Mouse (Mus musculus) kidney, postnatal 10 days (tissue): ENCODE results near the gene Cab39l.
"Not testable (repeated sequence)": the region's sequence is repeated elsewhere in the genome, so short reads cannot be mapped to it uniquely, and the experiment has no call there.

Experiments
- DNase-seq: peaks from one replicate; pipeline ENCODE4 v3.0.0; 2021; ENCODE audit warnings: mixed read lengths

The Cab39l gene

DNA sequence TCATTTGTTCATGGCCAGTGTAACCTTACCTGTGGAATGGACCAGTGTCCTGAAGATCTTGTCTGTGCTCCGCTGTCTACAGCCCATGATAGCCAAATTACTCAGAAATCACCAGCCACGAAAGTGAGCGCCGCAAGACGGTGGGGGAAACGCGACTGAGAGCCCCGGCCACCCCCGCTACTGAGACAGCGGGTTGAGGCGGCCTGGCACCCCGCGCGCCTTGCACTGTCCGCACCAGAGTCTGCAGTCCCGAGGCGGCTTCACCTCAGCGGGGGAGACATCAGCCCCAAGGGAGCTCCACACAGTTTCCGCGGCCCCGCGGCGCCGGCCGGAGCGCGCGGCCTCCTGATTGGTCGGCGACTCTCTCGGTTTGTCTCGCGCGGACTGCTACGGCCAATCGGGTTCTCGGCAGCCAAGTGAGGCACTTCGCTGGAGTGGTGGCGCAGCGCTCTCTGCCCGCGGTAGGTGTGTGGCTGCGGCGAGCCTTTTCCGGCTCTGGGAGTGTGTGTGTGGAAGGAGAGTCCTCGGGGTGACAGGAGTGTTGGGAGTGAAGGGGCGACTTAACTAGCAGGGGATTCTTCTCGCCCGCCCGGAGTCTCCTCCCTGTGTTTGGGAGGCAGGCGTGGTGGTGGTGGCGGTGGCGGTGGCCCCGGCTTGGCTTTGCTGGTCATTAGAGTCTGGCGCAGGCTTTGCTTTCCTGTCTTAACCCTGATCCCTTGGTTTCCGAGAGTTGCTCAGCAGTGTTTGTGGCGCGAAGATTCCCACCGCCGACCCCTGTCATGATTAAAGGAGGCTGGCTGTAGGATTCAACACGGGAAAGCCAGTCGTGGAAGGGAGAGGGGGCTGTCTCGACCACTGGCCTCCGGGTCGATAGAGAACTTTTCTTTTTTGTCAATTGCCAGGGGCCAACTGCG lies at the start of gene Cab39l, which contains the start of gene Setdb2:
Gene Cab39l, plus strand, starts transcription at position 415 of the 914 bp plus-strand sequence.
Gene Setdb2, minus strand, starts transcription at position 327 of the 914 bp plus-strand sequence.
- DNase-seq, result peak; percentile 96

DNA sequence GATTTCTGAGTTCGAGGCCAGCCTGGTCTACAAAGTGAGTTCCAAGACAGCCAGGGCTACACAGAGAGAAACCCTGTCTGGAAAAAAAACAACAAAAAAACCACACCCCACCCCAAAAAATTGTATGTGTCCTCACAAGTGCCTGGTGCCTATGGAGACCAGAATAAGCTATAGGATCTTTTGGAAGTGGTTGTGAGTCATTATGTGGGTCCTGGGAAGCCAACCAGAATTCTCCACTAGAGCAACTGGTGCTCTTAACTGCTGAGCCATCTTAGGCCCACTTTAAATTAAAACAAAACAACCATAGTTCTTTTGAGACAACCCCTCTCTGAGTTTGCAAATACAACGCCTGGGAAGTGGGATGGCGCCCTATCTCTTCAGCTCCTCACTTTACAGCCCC lies 45.5 kb upstream of the Cab39l start, which contains the start of gene Phf11c:
Gene Phf11c, minus strand, starts transcription at position 101 of the 400 bp plus-strand sequence.
- DNase-seq, result no peak

DNA sequence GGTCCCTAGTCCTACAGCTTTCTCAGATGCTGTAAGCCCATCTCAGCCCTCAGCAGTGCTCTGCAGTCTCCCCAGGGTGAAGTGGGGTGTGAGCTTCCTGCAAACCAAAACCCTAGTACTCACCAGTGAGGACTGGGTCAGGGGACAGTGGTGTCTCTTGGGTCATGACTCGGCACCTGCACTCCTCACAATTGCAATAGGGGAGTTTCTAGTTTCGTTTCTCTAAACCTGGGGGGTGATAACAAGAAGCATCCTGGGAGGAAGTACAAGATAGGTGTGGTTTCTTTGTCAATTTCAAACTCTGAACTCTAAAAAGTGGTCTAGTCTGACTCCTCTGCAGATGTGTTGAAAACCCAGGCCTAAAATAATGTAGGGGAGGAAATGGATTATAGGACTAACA lies 43.8 kb upstream of the Cab39l start:
- no peak for DNase-seq

DNA sequence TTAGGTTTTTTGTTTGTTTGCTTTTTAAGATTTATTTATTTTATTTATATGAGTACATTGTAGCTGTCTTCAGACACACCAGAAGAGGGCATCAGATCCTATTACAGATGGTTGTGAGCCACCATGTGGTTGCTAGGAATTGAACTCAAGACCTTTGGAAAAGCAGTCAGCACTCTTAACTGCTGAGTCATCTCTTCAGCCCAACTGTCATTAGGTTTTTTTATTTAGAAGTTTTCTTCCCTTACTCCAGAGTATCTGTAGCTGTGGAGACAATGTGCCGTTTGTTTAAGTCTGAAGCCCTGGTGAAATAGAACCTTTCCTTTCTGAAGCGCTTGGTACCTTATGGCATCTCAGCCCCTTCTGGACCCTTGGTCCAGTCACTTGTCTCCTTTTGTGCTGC lies 25.8 kb upstream of the Cab39l start:
- DNase-seq, result not testable (repeated sequence)

DNA sequence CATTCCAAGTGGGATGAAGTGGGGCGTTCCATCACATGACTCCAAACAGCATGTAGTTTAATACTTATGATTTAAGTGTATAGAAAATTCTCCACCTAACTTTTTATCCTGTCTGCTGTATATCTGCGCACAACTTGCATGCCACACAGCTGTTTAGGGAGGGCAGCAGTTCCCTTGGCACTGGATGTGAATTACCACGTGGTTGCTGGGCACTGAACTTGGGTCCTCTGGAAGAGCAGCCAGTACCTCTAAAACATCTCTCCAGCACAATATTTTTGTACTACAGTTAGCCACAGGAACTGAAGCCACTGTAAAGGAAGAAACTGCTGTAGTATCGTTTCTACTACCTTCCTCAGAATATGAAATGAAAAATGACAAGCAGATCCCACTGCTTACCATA lies 22.6 kb upstream of the Cab39l start:
- no peak for DNase-seq

DNA sequence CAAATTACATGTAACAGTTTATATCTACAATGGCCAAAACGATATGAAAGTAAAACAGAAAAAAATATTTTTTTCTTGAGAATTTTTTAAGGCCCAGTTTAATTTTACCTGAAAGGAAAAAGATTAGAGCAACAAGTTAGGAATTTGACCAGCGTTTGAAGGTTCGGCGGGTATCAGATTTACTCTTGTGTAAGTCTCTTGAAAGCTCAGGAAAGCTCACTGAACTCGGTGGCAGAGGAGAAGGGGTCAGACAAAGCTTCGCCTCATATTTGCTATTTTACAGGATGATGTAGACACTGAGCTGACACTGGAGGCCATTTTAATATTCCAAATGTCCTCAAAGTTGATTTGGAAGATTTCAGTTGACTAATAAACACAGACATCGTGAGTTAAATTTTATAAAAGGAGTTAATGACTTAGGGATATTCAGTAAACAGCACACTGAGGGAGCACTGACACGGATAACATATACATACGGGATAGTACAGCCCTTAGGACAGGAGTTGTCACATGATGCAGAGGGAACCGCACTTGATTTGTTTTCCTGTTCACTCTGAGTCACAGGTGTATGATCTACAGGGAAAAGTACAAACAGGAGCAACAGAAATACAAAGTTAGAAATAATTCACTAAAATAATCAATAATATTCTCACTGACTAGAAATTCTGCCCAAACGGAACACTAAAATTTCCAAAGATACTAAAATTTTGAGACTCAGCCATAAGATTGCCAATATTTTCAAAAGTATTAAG lies 17.7 kb upstream of the Cab39l start:
- no peak for DNase-seq

DNA sequence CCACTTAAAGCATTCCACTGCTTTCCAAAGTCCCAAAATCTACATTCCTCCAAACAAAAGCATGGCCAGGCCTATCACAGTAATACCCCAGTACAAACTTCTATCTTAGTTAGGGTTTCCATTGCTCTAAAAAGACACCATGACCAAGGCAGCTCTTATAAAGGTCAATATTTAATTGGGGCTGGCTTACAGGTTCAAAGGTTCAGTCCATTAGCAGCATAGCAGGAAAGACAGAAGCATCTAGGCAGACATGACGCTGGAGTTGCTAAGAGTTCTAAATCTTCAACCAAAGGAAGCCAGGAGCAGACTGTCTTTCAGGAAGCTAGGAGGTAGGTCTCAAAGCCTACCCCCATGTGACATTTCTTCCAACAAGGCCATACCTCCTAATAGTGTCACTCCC lies 10.2 kb upstream of the Cab39l start:
- DNase-seq, result no peak

DNA sequence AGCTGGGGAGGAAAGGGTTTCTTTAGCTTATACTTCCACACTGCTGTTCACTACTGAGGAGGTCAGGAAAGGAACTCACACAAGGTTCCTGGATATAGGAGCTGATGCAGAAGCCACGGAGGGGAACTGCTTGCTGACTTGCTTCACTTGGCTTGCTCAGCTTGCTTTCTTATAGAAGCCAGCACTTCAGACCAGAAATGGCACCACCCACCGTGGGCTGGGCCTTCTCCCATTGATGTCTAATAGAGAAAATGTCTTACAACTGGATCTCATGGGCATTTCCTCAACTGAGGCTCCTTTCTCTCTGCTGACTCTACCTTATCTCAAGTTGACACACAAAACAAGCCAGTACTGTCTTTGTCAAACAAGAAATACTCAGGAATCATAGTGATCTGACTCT lies 6.9 kb upstream of the Cab39l start:
- no peak for DNase-seq

DNA sequence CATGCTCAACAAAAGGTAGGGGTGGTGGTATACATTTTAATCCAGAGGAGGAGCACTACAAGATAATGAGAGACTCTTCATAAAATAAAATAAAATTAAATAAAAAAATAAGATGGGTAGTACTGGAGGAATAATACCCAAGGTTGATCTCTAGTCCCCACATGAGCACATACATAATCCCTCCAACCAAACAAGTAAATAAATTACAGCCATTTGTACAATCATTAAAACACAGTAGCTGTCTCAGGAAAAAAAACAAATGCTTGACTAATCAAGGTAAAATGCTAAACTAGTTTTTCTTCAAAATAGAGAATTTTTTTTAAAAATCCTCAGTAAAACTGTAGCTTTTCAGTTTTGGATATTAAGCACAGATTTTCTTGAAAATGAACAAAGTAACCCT lies 5.6 kb upstream of the Cab39l start:
- no peak for DNase-seq

DNA sequence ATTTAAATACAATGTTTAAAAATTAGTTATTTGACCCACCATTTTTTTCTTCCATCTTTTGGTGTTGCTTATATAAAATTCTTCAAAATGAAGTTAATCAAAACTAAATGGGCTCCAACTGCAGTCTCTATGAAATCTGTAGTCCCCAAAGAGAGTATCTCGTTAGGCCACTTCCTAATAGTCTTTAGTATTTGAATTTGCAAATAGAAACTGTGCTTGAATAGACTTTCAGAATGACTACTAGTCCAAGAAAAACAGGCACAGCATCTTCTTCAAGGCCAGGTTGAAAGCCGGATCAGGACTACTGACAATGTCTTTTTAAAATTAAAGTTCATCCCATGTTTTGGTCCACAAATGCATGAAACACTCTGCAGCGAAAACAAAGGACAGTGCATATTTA lies 3.4 kb upstream of the Cab39l start:
- no peak for DNase-seq

DNA sequence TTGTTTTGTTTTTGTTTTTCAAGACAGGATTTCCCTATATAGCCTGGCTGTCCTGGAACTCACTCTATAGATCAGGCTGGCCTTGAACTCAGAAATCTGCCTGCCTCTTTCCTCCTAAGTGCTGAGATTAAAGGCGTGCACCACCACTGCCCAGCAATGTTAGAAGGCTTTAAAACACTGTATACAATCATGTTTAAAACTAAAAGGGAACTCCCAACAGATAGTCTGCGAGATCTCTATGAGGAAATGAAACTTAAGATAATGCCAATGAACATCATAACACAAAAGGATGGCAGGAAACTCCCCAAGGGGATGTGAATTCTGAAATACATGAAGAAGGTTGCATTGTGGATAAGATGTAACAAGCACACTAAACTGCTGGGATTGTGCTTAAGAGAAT lies 2.3 kb upstream of the Cab39l start:
- no peak for DNase-seq

DNA sequence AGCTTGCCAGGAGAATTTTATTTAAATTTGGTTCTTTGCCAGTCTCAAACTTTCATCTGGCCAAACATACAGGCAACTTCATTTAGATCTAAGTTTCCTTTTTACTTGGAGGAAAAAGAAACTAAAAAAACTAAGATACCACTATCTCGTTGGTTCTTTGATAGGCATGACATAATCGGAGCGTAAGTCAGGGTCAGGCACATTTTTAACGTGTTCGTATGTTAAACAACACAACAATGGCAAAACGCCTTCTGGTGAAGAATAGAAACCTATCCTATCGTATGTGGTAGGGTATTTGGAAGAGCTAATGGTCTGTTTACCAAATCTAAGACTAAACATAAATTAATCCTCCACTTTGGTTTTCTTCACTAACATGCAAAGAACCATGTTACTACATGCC lies 733 bp upstream of the Cab39l start:
- no peak for DNase-seq

DNA sequence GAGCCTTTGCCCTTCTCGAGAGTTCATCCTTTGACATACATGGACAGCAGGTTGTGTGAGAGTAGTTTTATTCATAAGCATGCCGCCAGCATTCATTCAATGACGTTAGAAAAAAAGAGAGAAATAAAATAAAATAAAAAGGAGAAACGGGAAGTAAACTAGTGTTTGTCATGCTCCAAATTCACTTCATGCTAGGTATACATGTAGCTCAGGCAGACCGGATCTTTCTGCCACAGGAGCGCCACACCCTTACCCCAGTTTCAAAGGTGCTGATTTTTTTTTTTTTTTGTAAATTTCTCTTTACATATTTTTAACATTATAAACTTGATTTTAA lies 667 bp downstream of the Cab39l start:
- no peak for DNase-seq

DNA sequence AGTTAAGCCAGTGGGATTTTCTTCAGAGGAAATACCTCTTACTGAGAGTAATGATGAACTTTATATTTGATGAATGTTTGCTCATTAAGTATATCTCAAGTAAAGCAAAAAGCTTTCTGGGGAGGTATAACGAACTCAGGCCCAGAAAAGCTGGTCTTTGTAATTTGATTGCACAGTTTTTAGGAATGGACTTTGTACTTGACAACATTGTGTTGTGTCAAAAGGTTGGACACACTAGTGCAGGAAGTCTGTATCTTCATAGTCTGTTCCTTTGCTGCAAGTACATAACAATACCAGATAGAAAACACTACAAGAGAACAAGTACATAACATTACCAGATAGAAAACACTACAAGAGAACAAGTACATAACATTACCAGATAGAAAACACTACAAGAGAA lies 4.6 kb downstream of the Cab39l start:
- DNase-seq, result no peak

DNA sequence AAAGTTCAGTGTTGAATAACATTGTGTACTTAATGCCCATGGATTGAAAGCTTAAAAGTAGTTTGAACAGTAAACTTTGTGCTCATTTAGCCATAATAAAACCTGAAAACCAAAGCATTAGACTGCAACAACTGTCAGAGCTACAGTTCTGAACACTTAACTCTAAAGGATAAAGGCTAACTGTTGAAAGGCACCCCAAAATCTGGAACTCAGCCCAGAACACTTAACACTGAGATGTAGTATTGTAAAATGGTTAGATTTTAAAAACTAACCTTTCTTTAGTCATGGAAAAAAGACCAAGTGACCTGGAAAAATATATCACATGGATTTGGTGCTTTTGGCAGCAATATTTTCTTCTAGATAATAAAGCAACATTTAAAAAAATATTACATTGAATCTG lies 7.2 kb downstream of the Cab39l start:
- DNase-seq, result peak; percentile 29

DNA sequence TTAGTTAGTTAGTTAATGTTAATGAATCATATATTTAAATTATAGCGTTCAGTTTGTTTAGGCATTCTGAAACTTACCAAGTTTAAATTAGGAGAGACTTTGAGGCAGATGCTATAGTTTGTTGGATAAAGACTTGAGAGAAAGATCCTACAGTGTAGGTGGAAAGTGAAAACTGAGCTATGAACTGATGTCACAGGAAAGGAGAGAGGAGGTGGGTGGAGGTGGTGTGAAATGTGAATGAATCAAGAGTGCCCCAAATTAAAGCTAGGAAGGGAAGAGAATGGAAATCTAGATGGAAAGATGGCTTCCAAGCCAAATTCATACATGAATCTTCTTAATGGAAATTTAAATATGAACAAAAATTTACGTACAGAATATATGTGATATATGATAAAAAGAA lies 25.7 kb downstream of the Cab39l start:
- no peak for DNase-seq

DNA sequence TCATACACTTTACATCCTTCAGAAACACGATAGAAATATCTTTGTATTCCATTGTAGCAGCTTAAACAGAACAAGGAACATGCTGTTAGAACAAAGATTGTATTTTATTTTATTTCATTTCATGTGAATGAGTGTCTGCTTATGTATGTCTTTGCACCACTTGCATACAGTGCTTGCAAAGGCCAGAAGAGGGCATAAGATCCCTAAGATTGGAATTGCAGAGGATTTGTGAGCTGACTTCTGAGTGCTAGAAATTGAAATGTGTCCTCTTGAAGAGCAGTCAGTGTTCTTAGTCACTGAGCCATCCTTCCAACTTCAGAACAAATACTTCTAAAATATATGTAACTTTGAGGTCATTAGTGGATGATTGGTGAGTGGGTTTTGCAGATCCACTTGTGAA lies 27.0 kb downstream of the Cab39l start:
- DNase-seq, result peak; percentile 16

DNA sequence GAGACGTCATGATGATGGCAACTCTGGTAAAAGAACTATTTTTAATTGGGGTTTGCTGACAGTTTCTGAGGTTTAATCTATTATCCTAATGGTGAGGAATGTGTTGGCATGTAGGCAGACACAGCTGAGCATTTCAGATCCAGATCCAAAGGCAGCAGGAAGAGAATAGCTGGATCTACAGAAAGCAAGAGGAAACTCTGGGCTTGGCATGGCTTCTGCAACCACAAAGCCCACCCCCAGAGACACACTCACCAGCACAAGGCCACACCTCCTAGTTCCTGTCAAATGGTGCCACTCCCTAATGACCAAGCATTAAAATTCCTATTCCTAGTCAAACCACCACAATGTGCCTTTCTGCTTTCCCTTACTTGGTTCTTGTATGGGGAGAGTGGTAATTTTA lies 30.0 kb downstream of the Cab39l start:
- DNase-seq, result no peak

DNA sequence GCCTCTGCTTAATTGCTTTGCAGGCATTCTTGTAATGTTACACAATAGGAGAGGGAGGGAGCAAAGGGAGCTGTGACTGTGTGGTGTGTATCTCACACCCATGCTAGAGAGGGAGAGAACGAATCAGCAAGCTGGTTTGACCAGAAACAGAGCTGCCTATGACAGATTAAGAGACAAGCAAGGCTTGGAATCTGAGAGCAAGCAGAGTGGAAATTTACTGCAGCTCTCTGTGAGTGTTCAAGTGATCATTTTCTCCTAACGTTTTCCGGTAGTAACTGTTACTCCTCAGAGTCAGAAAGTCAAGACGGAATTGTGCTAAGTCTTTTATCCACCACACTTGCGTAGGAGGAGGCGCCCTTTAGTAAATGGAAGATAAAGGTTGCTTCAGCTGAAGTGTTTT lies 37.9 kb downstream of the Cab39l start:
- peak; percentile 25 for DNase-seq

DNA sequence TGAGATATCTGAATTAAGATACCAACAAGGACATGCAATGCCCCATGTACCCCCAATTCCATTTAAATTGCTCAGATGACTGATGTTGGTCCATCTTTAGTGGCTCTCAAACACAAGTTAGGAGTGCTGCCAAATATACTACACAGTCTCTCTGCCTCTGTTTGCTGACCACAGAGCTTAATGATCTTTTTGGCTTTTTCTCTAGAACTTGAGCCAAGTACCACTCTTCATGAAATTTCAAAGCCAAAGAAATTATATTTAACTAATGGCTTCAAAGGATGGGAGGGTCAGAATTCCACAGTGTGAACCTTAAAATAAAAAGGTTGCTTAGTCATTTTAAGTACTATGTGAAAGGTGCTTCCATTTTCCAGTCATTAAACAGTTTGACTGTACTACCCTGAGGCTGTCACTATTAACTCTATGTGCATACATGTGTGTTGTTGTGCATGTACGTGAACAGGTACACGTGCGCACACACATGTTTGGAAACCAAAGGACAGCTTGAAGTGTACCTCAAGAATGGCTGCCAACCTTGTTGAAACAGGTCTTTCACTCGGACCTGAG lies 44.6 kb downstream of the Cab39l start:
- no peak for DNase-seq

DNA sequence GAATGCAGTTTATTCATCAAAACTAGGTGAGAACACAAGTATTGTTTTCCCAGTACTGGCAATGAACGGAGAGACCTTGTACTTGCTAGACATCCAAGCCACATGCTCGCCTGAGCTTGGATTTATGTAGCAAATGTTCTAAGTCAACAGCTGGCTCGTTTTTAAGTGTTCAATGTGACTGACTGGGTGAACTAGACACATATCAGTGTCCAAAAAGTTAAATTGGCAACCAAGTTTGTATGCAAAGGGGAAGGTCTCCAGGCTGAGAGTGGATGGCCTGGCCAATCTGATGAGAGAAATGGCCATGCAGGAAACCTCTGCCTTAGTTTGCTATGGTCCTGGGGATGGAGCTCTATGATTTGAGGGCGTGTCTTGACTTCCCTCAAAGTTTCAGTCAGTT lies 51.6 kb downstream of the Cab39l start:
- DNase-seq, result no peak

DNA sequence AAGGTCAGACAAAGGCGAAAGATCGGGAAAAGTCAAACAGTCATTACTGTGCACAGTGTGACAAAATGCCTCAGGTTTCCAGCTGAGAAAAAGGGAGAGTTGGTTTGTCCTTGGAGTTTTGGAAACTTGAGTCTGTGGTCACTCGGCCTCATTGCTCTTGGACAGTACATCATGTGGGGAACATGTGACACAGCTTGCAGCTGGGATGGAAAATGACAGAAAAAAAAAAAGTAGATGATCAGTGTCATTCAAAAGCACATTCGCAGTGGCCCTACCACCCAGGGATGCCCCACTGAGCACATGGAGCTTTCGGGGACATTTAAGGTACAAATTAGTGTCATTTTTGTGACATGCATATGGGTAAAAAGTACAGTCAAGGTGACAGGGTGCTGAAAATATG lies 57.2 kb downstream of the Cab39l start:
- DNase-seq, result no peak

DNA sequence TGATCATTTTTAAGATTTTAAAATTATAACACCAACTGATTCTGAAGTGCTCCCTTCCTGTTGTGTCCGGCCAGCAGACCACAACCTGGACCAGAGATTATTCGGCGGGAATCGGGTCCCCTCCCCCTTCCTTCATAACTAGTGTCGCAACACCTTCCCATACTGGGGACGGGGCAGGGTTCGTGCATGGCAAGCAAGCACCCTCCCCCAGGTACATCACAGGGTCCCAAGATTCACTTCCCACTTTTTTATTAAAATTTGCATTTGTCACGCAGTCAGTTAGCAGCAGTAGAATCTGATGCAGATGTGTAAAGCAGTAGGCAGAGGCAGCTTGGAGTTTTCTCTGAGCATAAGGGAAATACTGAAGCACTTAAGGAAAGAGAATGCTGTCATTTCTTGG lies 64.1 kb downstream of the Cab39l start:
- no peak for DNase-seq

DNA sequence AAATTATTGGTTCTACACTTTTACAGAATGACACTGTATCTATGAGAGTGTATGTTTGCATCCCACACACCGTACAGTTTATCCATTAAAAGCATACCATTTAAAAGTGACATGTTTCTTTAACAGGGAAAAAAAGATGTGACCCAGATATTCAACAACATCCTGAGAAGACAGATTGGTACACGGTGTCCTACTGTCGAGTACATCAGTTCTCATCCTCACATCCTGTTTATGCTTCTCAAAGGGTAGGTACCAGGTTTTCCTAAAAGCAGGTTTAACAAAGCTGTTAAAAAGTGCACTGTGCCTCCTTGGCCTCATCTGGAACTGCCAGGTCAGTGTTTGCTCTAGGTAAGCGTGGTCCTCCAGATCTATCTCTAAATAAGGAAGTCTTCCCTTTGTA lies 65.4 kb downstream of the Cab39l start:
- no peak for DNase-seq
